Mouse (Mus musculus) liver, postnatal 0 days (tissue): ENCODE data around the gene Fpgs. TPM values are rescaled to one million over a fixed set of nuclear protein-coding genes. Genes with fewer than 3 reads are reported as not detected.

ENCODE experiments used
- ATAC-seq: fragments of 200-750 bp; cut with Nextera tagmentation; 2 replicates; pipeline ENCODE4 v1.8.0; 2017; ENCODE audit warnings: mild to moderate bottlenecking, moderate library complexity
- DNase-seq: peaks from one replicate; pipeline ENCODE4 v3.0.0-alpha.2; 2016
- H3K27ac ChIP-seq: fragments of 300-500 bp; sonication (generic); 2 replicates; pipeline ENCODE4 v1.5.1; 2014; ENCODE audit warnings: antibody characterized with exemption, moderate library complexity, mild to moderate bottlenecking, low read depth
- H3K27me3 ChIP-seq: fragments of 300-500 bp; sonication (generic); 2 replicates; pipeline ENCODE4 v1.6.1; 2014; ENCODE audit warnings: low read length, control low read depth, mixed read lengths; ENCODE audit not compliant: insufficient read depth
- H3K36me3 ChIP-seq: fragments of 300-500 bp; sonication (generic); replicated peaks from 2 replicates; pipeline ENCODE4 v1.6.1; 2014; ENCODE audit warnings: mild to moderate bottlenecking, control low read depth, low read length, moderate library complexity, mixed read lengths; ENCODE audit not compliant: insufficient read depth
- H3K4me1 ChIP-seq: fragments of 300-500 bp; sonication (generic); 2 replicates; pipeline ENCODE4 v1.6.1; 2014; ENCODE audit warnings: antibody characterized with exemption, mild to moderate bottlenecking, control low read depth; ENCODE audit not compliant: insufficient read depth
- H3K4me2 ChIP-seq: fragments of 300-500 bp; sonication (generic); 2 replicates; pipeline ENCODE4 v1.6.1; 2014; ENCODE audit warnings: low read depth, mild to moderate bottlenecking, low read length, moderate library complexity, mixed read lengths
- H3K4me3 ChIP-seq: fragments of 300-500 bp; sonication (generic); 2 replicates; pipeline ENCODE4 v1.5.1; 2014; ENCODE audit warnings: low read depth, low read length
- H3K9ac ChIP-seq: fragments of 300-500 bp; sonication (generic); replicated peaks from 2 replicates; pipeline ENCODE4 v1.6.1; 2014; ENCODE audit warnings: mild to moderate bottlenecking, moderate library complexity
- H3K9me3 ChIP-seq: fragments of 300-500 bp; sonication (generic); 2 replicates; pipeline ENCODE4 v1.6.1; 2016; ENCODE audit warnings: mild to moderate bottlenecking, control low read depth, low read length, mixed read lengths
- CTCF ChIP-seq: sonication (generic); IDR thresholded peaks from 2 replicates; pipeline ENCODE4 v1.5.1; 2016; ENCODE audit warnings: antibody characterized with exemption, low read depth
- EP300 ChIP-seq: IDR thresholded peaks from 2 replicates; pipeline ENCODE4 v1.6.1; 2016; ENCODE audit warnings: antibody characterized with exemption, low read depth, mild to moderate bottlenecking
- WGBS: fragments of 180-500 bp; shearing (Covaris S2); extraction: QIAGEN DNeasy Blood & Tissue Kit; methylation state at CpG from one replicate; pipeline ENCODE4 v1.1.7; 2014; ENCODE audit not compliant: insufficient replicate concordance; 5-methylcytosine and 5-hydroxymethylcytosine counted together
- polyA plus RNA-seq: library from polyadenylated mRNA; unstranded; fragments of >200 nt; fragmentation: Nextera tagmentation; extraction: Ambion mirVana; gene quantifications from 2 replicates; pipeline ENCODE4 v1.2.1, GENCODE M21; 2015

Gene Fpgs
- polyA plus RNA-seq, result 85.3 and 95.9 TPM in 2 replicates

DNA sequence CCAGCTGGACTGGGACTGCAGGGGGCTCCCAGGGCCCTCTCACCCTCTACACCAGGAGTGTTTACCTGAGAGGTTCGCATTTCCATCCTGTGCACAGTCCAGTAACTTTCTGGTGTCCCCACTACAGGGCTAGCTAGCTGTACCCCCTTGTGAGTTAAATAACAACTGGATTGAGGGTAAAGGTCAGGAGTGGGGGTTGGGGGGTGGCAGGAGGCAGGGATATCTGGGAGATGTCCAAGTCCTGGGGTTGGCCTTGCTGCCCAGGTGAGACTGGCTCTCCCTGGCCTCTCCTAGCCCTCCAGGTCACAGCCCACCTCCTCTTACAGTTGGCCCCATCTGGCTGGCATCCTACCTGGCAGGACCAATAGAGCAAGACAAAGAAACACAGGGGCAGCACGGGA, at the start of gene Fpgs:
Gene Fpgs (minus strand): TSS at position 125 of the 401 bp plus-strand sequence.
- peak within 1 kb of the TSS; percentile 63 for H3K9ac ChIP-seq
- no peaks in the 10 kb centered on the region for H3K4me1 ChIP-seq
- ATAC-seq (peak; percentile 72), DNase-seq (peak; percentile 76)
- no peaks in the 10 kb centered on the region for H3K27me3 ChIP-seq
- peak within 1 kb of the TSS; percentile 15 for H3K4me3 ChIP-seq
- peak within 1 kb of the TSS; percentile 62 for H3K4me2 ChIP-seq
- H3K36me3 ChIP-seq, result peaks cover 49% of the 10 kb centered on the region
- TF ChIP-seq CTCF (no peak), EP300 (0 out of 2 replicates have a peak, but pooled peaks have one; percentile 43)
- no peaks in the 10 kb centered on the region for H3K9me3 ChIP-seq
- WGBS, result 54% methylated on average over 2 of the region's 2 CpGs
- H3K27ac ChIP-seq, result peak within 1 kb of the TSS; percentile 95

DNA sequence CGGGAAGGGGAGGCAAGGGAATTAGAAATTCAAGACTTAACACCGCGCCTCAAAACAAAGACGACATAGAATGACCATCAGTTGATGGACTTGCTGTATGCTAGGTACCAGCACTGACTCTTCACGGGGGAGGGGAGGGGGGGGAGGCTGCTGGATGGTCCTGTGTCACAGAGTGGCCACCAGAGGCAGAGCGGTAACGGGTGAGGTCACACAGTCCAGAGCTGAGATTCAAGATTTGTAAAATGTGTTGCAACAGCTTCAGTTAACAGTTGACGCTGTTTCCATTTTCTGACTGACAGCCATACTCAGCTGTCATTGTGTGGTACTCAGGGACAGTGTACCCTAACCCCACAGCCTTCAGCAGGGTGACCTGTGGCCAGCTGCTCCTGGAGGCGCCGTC, 48.2 kb upstream of the Fpgs start:
- Histone ChIP-seq H3K36me3 (peaks cover 42% of the 10 kb centered on the region), H3K4me3 (peak overlapping the region; percentile 31; the same call in 1 of the 2 replicates), H3K9ac (no peak overlapping the region), H3K27me3 (no peaks in the 10 kb centered on the region), H3K4me1 (no peaks in the 10 kb centered on the region; the same call in 1 of the 2 replicates), H3K27ac (no peak overlapping the region), H3K9me3 (no peaks in the 10 kb centered on the region), H3K4me2 (peak overlapping the region; percentile 63)
- TF ChIP-seq EP300 (no peak), CTCF (peak; percentile 48)
- ATAC-seq, result peak; percentile 41
- 64% methylated on average over 10 of the region's 10 CpGs for WGBS
- DNase-seq, result peak; percentile 66

DNA sequence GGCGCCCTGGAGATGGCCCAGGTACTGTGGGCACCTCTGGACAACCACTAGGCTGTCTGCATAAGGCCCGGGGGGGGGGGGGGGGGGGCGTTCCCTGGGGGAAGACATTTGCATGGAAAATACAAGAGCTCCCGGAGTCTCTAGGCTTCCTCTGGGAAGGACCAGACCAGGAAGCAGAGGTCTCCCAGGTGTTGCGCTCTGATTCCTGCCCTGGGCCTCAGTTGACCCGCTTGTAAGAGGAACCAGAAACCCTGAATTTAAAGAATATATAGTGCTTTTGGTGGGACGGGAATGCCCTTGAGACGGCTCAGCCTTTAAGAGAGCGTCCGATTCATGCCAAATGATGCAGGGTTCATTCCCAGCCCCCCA, 47.7 kb upstream of the Fpgs start:
- H3K4me3 ChIP-seq, result peak overlapping the region; percentile 31
- peak overlapping the region; percentile 63 for H3K4me2 ChIP-seq
- WGBS, result 59% methylated on average over 9 of the region's 10 CpGs
- no peak overlapping the region for H3K9ac ChIP-seq
- peaks cover 47% of the 10 kb centered on the region for H3K36me3 ChIP-seq
- no peak for DNase-seq
- TF ChIP-seq EP300 (no peak), CTCF (no peak)
- peak overlapping the region; percentile 70; the same call in 1 of the 2 replicates for H3K27ac ChIP-seq
- H3K27me3 ChIP-seq, result no peaks in the 10 kb centered on the region
- H3K4me1 ChIP-seq, result no peaks in the 10 kb centered on the region; the same call in 1 of the 2 replicates
- no peaks in the 10 kb centered on the region for H3K9me3 ChIP-seq
- ATAC-seq, result peak; percentile 22; the same call in 1 of the 2 replicates

DNA sequence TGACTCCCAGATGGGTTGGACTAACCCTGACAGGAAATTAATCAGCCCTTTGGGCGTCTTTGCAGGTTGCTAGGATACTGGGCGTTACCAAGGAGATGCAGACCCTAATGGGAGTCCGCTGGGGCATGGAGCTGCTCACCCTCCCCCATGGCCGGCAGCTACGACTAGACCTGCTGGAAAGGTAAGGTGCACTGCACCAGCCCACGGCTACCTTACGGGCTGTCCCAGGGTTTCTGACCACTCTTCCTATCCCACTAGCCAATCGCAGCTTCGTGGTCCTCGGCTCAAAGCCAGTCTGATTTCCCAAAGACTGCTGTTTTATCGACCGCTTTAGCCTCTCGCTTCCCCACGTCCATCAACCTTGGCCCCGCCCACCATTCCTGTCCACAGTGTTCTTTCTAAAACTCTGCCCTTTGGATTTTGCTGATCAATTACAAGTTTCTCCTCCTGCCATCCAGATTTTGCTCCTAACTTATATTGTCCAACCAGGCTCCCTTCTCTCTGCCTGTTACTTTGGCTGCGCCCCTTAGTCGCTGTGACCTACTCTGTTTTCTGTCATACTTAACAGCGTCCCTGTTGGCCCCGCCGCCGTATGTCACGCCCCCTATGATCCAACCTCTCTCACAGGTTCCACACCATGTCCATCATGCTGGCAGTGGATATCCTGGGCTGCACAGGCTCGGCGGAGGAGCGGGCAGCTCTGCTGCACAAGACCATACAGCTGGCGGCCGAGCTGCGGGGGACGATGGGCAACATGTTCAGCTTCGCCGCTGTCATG, 47.1 kb upstream of the Fpgs start:
- TF ChIP-seq CTCF (no peak), EP300 (no peak)
- Histone ChIP-seq H3K4me3 (peak overlapping the region; percentile 31), H3K27ac (peak overlapping the region; percentile 70), H3K27me3 (no peaks in the 10 kb centered on the region), H3K9me3 (no peaks in the 10 kb centered on the region), H3K4me2 (peak overlapping the region; percentile 63), H3K9ac (no peak overlapping the region), H3K4me1 (no peaks in the 10 kb centered on the region; the same call in 1 of the 2 replicates), H3K36me3 (peaks cover 52% of the 10 kb centered on the region)
- 58% methylated on average over 31 of the region's 31 CpGs for WGBS
- peak; percentile 92 for ATAC-seq
- peak; percentile 73 for DNase-seq

DNA sequence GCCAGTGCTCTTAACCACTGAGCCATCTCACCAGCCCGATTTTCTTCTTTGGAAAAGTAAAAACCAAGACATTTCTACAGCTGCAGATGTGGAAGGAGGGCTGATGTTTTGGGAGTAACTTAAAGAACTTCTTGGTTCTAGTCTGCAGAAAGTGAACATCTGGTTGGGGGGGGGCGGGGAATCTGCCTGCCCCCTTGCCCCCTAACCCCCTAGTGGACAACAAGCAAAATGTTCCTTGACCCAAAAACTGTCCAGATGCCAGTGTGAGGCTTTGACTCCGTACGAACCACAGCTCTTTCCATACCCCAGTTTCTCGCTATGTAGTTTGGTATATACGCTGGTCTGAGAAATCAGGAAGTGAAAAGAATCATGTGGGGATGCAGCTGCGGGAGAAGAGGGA, 46.3 kb upstream of the Fpgs start:
- no peak overlapping the region for H3K9ac ChIP-seq
- H3K4me3 ChIP-seq, result no peak overlapping the region
- H3K4me1 ChIP-seq, result no peaks in the 10 kb centered on the region; the same call in 1 of the 2 replicates
- no peak for DNase-seq
- H3K4me2 ChIP-seq, result no peak overlapping the region
- WGBS, result 69% methylated on average over 7 of the region's 7 CpGs
- peaks cover 55% of the 10 kb centered on the region for H3K36me3 ChIP-seq
- H3K27me3 ChIP-seq, result no peaks in the 10 kb centered on the region
- no peak for ATAC-seq
- H3K27ac ChIP-seq, result no peak overlapping the region
- TF ChIP-seq CTCF, result peak; percentile 39; the same call in 1 of the 2 replicates
- no peak for TF ChIP-seq EP300
- no peaks in the 10 kb centered on the region for H3K9me3 ChIP-seq

DNA sequence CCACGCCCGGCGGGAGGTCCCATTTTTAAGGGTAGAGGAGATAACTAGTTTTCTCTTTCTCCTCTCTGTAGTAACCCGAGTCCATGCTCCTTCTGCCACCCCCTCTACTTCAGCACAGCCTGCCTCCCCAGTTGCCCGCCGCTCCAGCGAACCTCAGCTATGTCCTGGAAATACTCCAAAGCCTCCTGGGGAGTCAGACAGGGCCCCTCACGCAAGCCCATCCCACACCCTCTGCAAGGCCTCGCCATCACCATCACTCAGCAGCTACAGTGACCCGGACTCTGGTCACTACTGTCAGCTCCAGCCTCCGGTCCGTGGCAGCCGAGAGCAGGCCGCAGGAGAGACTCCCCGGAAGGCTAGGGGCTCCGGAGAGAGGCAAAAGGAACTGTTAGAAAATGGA, 45.1 kb upstream of the Fpgs start:
- no peaks in the 10 kb centered on the region for H3K27me3 ChIP-seq
- no peak overlapping the region for H3K4me2 ChIP-seq
- no peak overlapping the region for H3K9ac ChIP-seq
- 82% methylated on average over 16 of the region's 16 CpGs for WGBS
- H3K36me3 ChIP-seq, result peaks cover 46% of the 10 kb centered on the region
- no peak overlapping the region for H3K27ac ChIP-seq
- no peaks in the 10 kb centered on the region; the same call in 1 of the 2 replicates for H3K4me1 ChIP-seq
- no peak for ATAC-seq
- TF ChIP-seq CTCF (no peak), EP300 (no peak)
- DNase-seq, result no peak
- no peak overlapping the region for H3K4me3 ChIP-seq
- no peaks in the 10 kb centered on the region for H3K9me3 ChIP-seq
